Mouse (Mus musculus): ENCODE measurements around the gene Bnip3.

Gene Bnip3

GRCm38 (mm10) chr7:138909277-138910192, at the start of gene Bnip3:
TSS of gene Bnip3 (minus strand) at chr7:138909519.
- CTCF ChIA-PET, result no interaction called here

- CTCF ChIA-PET, result no interaction called here
Observed at GRCm38 (mm10) chr7:138957106-138957505, 47.8 kb upstream of the Bnip3 start.

GRCm38 (mm10) chr7:138955787-138956186, 46.5 kb upstream of the Bnip3 start:
- CTCF ChIA-PET, result no interaction called here

- CTCF ChIA-PET, result no interaction called here
Observed at GRCm38 (mm10) chr7:138948309-138948708, 39.0 kb upstream of the Bnip3 start.

GRCm38 (mm10) chr7:138947741-138948140, 38.4 kb upstream of the Bnip3 start:
- CTCF ChIA-PET, result no interaction called here

GRCm38 (mm10) chr7:138945668-138946067, 36.3 kb upstream of the Bnip3 start:
- CTCF ChIA-PET, result no interaction called here

- CTCF ChIA-PET, result interaction anchor here (0.6 kb wide), 1 partner anchor 1026 kb away, joined by 3 read pairs; no protein-coding TSS in a partner anchor
Observed at GRCm38 (mm10) chr7:138942301-138942700, 33.0 kb upstream of the Bnip3 start.

GRCm38 (mm10) chr7:138941571-138941970, 32.3 kb upstream of the Bnip3 start:
- CTCF ChIA-PET, result interaction anchor here (0.7 kb wide), 1 partner anchor 110 kb away, joined by 3 read pairs; no protein-coding TSS in a partner anchor

GRCm38 (mm10) chr7:138940612-138941461, 31.5 kb upstream of the Bnip3 start, which contains the start of gene Jakmip3:
TSS of gene Jakmip3 (plus strand) at chr7:138940730.
- CTCF ChIA-PET, result no interaction called here

- CTCF ChIA-PET, result no interaction called here
Observed at GRCm38 (mm10) chr7:138940256-138940611, 30.9 kb upstream of the Bnip3 start.

- CTCF ChIA-PET, result no interaction called here
Observed at GRCm38 (mm10) chr7:138938991-138939390, 29.7 kb upstream of the Bnip3 start.

GRCm38 (mm10) chr7:138934523-138934922, 25.2 kb upstream of the Bnip3 start:
- CTCF ChIA-PET, result no interaction called here

GRCm38 (mm10) chr7:138928456-138928855, 19.1 kb upstream of the Bnip3 start:
- CTCF ChIA-PET, result no interaction called here

GRCm38 (mm10) chr7:138923756-138924425, 14.6 kb upstream of the Bnip3 start:
- CTCF ChIA-PET, result interaction anchor here (1.4 kb wide), 1 partner anchor 83 kb away, joined by 5 read pairs; no protein-coding TSS in a partner anchor

- CTCF ChIA-PET, result no interaction called here
Observed at GRCm38 (mm10) chr7:138921611-138922010, 12.3 kb upstream of the Bnip3 start.

- CTCF ChIA-PET, result no interaction called here
Observed at GRCm38 (mm10) chr7:138919156-138919944, 10.0 kb upstream of the Bnip3 start.

GRCm38 (mm10) chr7:138913616-138914015, 4.3 kb upstream of the Bnip3 start:
- CTCF ChIA-PET, result no interaction called here

- CTCF ChIA-PET, result no interaction called here
Observed at GRCm38 (mm10) chr7:138910193-138910562, 859 bp upstream of the Bnip3 start.

GRCm38 (mm10) chr7:138908768-138909276, 497 bp downstream of the Bnip3 start:
- CTCF ChIA-PET, result no interaction called here

- CTCF ChIA-PET, result interaction anchor here (1.2 kb wide), 1 partner anchor 62 kb away, joined by 3 read pairs; the partner anchor contains the start of genes Mapk1ip1 and Ppp2r2d
Observed at GRCm38 (mm10) chr7:138907976-138908375, 1.3 kb downstream of the Bnip3 start.

GRCm38 (mm10) chr7:138907043-138907442, 2.3 kb downstream of the Bnip3 start:
- CTCF ChIA-PET, result interaction anchor here (0.7 to 1.2 kb wide), 2 partner anchors 61 to 68 kb away, joined by 3 read pairs; partner anchors contain the start of genes Mapk1ip1 and Ppp2r2d

All from spleen, embryonic (tissue).